Mouse (Mus musculus): Measurements from ENCODE around the gene Trpc5. TPM values are rescaled to one million over a fixed set of nuclear protein-coding genes. Genes with fewer than 3 reads are reported as not detected.
A peak's percentile ranks its signal among the peaks of the same experiment; 100 is the strongest.

Trpc5 gene
- 2.6 and 3.4 TPM in 2 replicates for polyA plus RNA-seq (2015; fragmentation: Nextera tagmentation; extraction: Ambion mirVana)

DNA sequence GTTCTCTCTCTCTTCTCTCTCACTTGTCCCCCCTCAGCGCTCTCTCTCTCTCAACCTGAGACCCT is at the start of gene Trpc5:
Gene Trpc5, minus strand, starts transcription at position 39 of the 65 bp plus-strand sequence.
- Histone ChIP-seq H3K4me2 (ENCODE audit: low read length) (peak within 1 kb of the TSS; percentile 69), H3K9ac (ENCODE audit: low read depth, low read length) (peak within 1 kb of the TSS; percentile 64), H3K27ac (ENCODE audit: low read length) (no peak within 1 kb of the TSS), H3K27me3 (ENCODE audit: control insufficient read depth, insufficient read depth, low read depth, low read length) (peaks cover 4% of the 10 kb centered on the region), H3K9me3 (replicated peaks; ENCODE audit: control insufficient read depth, low read length, poor library complexity, severe bottlenecking) (no peaks in the 10 kb centered on the region), H3K4me3 (ENCODE audit: low read depth, low read length) (peak within 1 kb of the TSS; percentile 45), H3K36me3 (ENCODE audit: control insufficient read depth, insufficient read depth, low read length) (no peaks in the 10 kb centered on the region), H3K4me1 (ENCODE audit: control insufficient read depth, insufficient read depth, low read length) (no peaks in the 10 kb centered on the region)
- WGBS = 40% methylated on average over 1 of the region's 1 CpGs
- ATAC-seq = no peak

DNA sequence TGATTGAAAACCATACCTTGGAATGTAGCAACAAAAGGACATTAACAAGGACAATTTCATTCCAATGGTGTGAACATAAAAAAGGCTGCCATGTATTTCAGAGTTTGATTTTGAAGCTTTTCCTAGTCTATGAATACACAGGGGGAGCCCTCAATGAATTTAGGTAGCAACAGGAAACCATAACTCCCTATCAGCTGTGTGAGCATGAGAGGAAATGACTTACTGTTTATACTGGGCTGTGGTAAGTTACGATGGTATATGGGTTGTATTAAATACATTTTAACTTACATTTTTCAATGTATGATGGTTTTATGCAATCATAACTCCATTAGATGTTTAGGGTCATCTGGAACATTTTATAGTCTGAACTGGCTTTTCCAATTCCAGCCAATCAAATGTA is 28.4 kb upstream of the Trpc5 start:
- Histone ChIP-seq H3K4me2 (ENCODE audit: low read length) (no peak overlapping the region), H3K36me3 (ENCODE audit: control insufficient read depth, insufficient read depth, low read length) (no peaks in the 10 kb centered on the region), H3K27ac (ENCODE audit: low read length) (no peak overlapping the region), H3K9ac (ENCODE audit: low read depth, low read length) (no peak overlapping the region), H3K9me3 (replicated peaks; ENCODE audit: control insufficient read depth, low read length, poor library complexity, severe bottlenecking) (no peaks in the 10 kb centered on the region), H3K4me1 (ENCODE audit: control insufficient read depth, insufficient read depth, low read length) (no peaks in the 10 kb centered on the region), H3K4me3 (ENCODE audit: low read depth, low read length) (no peak overlapping the region), H3K27me3 (ENCODE audit: control insufficient read depth, insufficient read depth, low read depth, low read length) (no peaks in the 10 kb centered on the region)
- WGBS = 90% methylated on average over 1 of the region's 1 CpGs
- ATAC-seq = no peak

DNA sequence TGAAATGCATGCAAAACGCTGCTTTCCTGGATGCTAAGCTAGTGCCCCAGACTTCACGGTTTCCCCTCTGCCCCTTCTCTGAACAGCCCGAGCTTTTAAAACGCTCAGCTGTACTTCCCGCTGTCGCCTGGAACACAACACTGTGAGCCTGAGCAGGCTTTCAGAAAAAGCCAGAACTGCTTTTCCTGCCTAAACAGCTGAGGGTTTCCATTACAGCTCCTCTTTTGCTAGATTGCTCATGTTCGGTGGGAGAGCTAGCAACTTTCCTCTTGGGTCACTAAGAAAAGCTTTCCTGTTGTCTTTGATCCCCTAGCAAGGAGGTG is 1.8 kb upstream of the Trpc5 start:
- Histone ChIP-seq H3K4me1 (ENCODE audit: control insufficient read depth, insufficient read depth, low read length) (no peaks in the 10 kb centered on the region), H3K9ac (ENCODE audit: low read depth, low read length) (no peak overlapping the region), H3K27me3 (ENCODE audit: control insufficient read depth, insufficient read depth, low read depth, low read length) (peaks cover 4% of the 10 kb centered on the region), H3K4me2 (ENCODE audit: low read length) (peak overlapping the region; percentile 69), H3K27ac (ENCODE audit: low read length) (no peak overlapping the region), H3K36me3 (ENCODE audit: control insufficient read depth, insufficient read depth, low read length) (no peaks in the 10 kb centered on the region), H3K4me3 (ENCODE audit: low read depth, low read length) (peak overlapping the region; percentile 45), H3K9me3 (replicated peaks; ENCODE audit: control insufficient read depth, low read length, poor library complexity, severe bottlenecking) (no peaks in the 10 kb centered on the region)
- WGBS = 8% methylated on average over 7 of the region's 7 CpGs
- peak; percentile 50 for ATAC-seq

DNA sequence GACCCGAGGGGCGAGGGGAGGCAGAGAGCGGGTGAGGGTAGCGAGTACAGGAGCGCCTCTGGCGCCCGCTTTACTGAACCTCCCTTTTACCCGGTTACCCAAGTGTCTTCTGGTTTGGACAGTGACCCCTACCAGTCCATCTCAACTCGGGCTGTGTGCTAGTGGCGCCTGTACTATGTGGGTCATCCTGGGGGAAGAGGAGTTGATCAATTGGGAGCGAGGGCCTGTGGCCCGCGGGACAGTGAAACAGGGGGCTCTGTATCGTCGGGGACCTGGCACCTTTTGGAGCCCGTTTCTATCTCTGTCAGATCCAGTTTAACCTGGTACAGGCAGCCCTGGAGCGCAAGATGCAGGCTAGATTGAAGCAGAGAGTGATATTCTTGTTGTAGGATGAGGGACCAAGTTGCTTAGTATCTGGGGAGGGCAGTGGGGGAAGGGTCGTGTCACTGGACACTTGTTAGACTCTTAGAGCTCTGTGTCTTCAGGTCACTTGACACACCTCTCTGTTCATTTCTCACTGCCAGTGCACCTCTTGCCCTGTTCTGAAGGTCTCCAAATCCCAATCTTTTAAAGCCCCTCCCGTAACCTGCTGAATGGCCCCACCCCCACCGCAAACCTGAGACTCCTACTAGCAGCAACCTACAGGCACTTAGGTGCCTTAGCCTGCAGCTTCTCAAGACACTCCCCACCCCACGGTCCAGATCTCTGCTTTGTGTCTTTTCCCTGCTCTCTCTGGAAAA is 1.3 kb upstream of the Trpc5 start:
- 23% methylated on average over 18 of the region's 21 CpGs for WGBS
- Histone ChIP-seq H3K36me3 (ENCODE audit: control insufficient read depth, insufficient read depth, low read length) (no peaks in the 10 kb centered on the region), H3K4me3 (ENCODE audit: low read depth, low read length) (peak overlapping the region; percentile 45), H3K4me1 (ENCODE audit: control insufficient read depth, insufficient read depth, low read length) (no peaks in the 10 kb centered on the region), H3K27ac (ENCODE audit: low read length) (no peak overlapping the region), H3K27me3 (ENCODE audit: control insufficient read depth, insufficient read depth, low read depth, low read length) (peaks cover 4% of the 10 kb centered on the region), H3K4me2 (ENCODE audit: low read length) (peak overlapping the region; percentile 69), H3K9ac (ENCODE audit: low read depth, low read length) (peak overlapping the region; percentile 64), H3K9me3 (replicated peaks; ENCODE audit: control insufficient read depth, low read length, poor library complexity, severe bottlenecking) (no peaks in the 10 kb centered on the region)
- ATAC-seq = peak; percentile 83

DNA sequence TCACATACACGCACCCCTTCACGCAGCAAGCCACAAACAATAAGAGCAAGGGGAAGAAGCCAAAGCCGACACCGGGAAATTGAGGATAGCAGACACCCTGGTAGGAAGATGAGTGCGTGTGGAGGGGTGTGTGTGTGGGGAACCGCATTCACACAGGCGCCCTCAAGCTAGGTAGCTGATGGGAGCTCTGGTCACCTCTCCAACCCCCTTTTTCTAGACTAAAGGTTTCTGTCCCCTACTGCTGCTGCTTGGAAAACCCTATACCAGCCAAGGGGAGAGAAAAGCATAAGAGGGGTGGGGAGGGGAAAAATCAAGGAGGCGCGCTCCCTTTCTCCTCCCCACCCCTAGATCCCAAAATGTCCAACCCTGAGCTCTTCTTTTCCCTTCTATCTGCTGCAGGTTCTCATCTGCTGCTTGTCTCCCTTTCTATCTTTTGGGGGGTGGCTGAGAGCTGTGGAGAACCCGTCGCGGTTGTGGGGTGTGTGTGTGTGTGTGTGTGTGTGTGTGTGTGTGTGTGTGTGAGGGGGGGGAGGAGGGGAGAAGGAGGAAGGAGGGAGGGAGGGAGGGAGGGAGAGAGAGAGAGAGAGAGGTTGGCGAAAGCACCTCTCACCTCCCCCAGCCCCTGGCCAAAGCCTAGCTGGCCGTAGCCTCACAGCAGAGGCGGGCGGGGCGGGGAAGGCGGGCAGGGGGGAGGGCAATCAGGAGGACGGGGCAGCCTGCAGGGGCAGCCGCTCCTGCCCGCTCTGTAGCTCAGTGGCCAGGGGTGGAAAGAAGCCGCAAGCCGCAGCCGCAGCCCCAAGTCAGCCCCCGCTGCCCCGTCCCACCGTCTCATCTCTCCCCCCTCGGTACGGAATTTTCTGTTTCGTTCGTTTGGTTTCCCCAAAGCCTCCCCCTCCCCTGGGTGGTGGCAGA is 483 bp upstream of the Trpc5 start, which contains the start of gene Rtl4:
Gene Rtl4, plus strand, starts transcription at position 701 of the 912 bp plus-strand sequence.
- H3K9me3 ChIP-seq (replicated peaks; ENCODE audit: control insufficient read depth, low read length, poor library complexity, severe bottlenecking) = no peaks in the 10 kb centered on the region
- H3K9ac ChIP-seq (ENCODE audit: low read depth, low read length) = peak within 1 kb of the TSS; percentile 64
- H3K27ac ChIP-seq (ENCODE audit: low read length) = no peak within 1 kb of the TSS
- WGBS = 21% methylated on average over 15 of the region's 31 CpGs
- peaks cover 4% of the 10 kb centered on the region for H3K27me3 ChIP-seq (ENCODE audit: control insufficient read depth, insufficient read depth, low read depth, low read length)
- peak; percentile 83 for ATAC-seq
- H3K36me3 ChIP-seq (ENCODE audit: control insufficient read depth, insufficient read depth, low read length) = no peaks in the 10 kb centered on the region
- H3K4me3 ChIP-seq (ENCODE audit: low read depth, low read length) = peak within 1 kb of the TSS; percentile 45
- no peaks in the 10 kb centered on the region for H3K4me1 ChIP-seq (ENCODE audit: control insufficient read depth, insufficient read depth, low read length)
- peak within 1 kb of the TSS; percentile 69 for H3K4me2 ChIP-seq (ENCODE audit: low read length)

DNA sequence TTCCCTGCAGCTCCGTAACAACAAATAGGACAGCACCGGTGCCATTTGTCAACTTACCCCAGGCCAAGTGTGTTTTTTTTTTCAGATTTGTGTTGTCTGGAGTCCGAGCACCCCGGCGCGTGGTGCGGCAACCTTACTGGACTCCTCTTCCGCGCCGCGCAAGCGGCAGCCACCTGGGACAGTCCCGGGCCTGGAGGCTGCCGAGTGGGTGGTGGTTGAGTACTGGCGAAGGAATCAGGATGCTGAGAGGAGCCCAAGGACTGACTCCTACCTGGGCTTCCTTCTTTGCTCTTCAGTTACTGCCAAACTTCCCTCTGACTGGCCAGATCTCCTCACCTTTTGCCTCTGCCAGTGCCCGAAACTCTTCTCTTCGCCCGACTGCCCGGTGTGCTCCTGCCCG is 238 bp downstream of the Trpc5 start:
- Histone ChIP-seq H3K27me3 (ENCODE audit: control insufficient read depth, insufficient read depth, low read depth, low read length) (peaks cover 4% of the 10 kb centered on the region), H3K4me1 (ENCODE audit: control insufficient read depth, insufficient read depth, low read length) (no peaks in the 10 kb centered on the region), H3K36me3 (ENCODE audit: control insufficient read depth, insufficient read depth, low read length) (no peaks in the 10 kb centered on the region), H3K4me3 (ENCODE audit: low read depth, low read length) (peak overlapping the region; percentile 45), H3K9ac (ENCODE audit: low read depth, low read length) (peak overlapping the region; percentile 64; the same call in 1 of the 2 replicates), H3K9me3 (replicated peaks; ENCODE audit: control insufficient read depth, low read length, poor library complexity, severe bottlenecking) (no peaks in the 10 kb centered on the region), H3K4me2 (ENCODE audit: low read length) (peak overlapping the region; percentile 69), H3K27ac (ENCODE audit: low read length) (no peak overlapping the region)
- WGBS = 25% methylated on average over 20 of the region's 20 CpGs
- ATAC-seq = peak; percentile 27; the same call in 1 of the 2 replicates

DNA sequence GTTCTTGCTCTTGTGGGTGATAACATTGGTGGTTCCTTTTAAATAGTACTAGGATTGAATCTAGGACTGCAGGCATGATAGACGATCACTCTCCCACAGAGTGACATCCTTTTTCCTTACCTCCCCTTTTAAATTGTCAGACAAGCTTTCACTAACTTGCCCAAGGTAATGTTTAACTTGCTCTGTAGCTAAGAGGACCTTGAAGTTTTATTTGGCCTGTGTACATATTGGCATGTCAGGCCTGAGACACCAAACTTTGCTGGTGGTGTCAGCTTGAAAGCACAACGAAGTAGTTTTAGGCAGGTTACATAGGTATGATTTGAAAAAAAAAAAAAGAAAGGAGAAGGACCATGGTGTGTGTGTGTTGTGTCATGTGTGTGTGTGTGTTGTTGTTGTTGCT is 35.8 kb downstream of the Trpc5 start:
- no peaks in the 10 kb centered on the region for H3K9me3 ChIP-seq (replicated peaks; ENCODE audit: control insufficient read depth, low read length, poor library complexity, severe bottlenecking)
- no peak overlapping the region for H3K27ac ChIP-seq (ENCODE audit: low read length)
- no peak overlapping the region for H3K9ac ChIP-seq (ENCODE audit: low read depth, low read length)
- no peaks in the 10 kb centered on the region for H3K4me1 ChIP-seq (ENCODE audit: control insufficient read depth, insufficient read depth, low read length)
- no peak overlapping the region for H3K4me3 ChIP-seq (ENCODE audit: low read depth, low read length)
- H3K4me2 ChIP-seq (ENCODE audit: low read length) = no peak overlapping the region
- WGBS = 86% methylated on average over 2 of the region's 2 CpGs
- no peak for ATAC-seq
- no peaks in the 10 kb centered on the region for H3K27me3 ChIP-seq (ENCODE audit: control insufficient read depth, insufficient read depth, low read depth, low read length)
- no peaks in the 10 kb centered on the region for H3K36me3 ChIP-seq (ENCODE audit: control insufficient read depth, insufficient read depth, low read length)

DNA sequence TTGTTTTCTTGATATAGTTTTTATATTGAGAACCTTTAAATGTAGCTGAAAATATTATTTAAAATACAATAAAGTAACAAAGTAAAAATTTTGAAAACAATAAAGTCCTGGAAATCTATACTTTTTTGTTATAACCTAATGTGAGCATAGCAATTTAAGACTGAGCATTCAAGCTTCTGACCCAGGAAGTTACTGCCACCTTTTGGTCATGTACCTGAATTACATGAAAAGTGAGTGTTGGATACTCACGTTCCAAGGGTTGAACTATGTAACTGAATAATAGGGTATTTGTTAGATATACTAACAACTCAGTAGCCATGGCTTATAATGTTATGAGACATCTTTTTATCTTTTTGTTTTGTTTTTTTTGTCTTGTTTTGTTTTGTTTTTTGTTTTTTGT is 42.6 kb downstream of the Trpc5 start:
- H3K27ac ChIP-seq (ENCODE audit: low read length) = no peak overlapping the region
- no peak overlapping the region for H3K4me2 ChIP-seq (ENCODE audit: low read length)
- no peak overlapping the region for H3K4me3 ChIP-seq (ENCODE audit: low read depth, low read length)
- H3K27me3 ChIP-seq (ENCODE audit: control insufficient read depth, insufficient read depth, low read depth, low read length) = no peaks in the 10 kb centered on the region
- H3K9me3 ChIP-seq (replicated peaks; ENCODE audit: control insufficient read depth, low read length, poor library complexity, severe bottlenecking) = no peaks in the 10 kb centered on the region
- ATAC-seq = no peak
- 32% methylated on average over 1 of the region's 1 CpGs for WGBS
- no peaks in the 10 kb centered on the region for H3K36me3 ChIP-seq (ENCODE audit: control insufficient read depth, insufficient read depth, low read length)
- no peak overlapping the region for H3K9ac ChIP-seq (ENCODE audit: low read depth, low read length)
- no peaks in the 10 kb centered on the region for H3K4me1 ChIP-seq (ENCODE audit: control insufficient read depth, insufficient read depth, low read length)

DNA sequence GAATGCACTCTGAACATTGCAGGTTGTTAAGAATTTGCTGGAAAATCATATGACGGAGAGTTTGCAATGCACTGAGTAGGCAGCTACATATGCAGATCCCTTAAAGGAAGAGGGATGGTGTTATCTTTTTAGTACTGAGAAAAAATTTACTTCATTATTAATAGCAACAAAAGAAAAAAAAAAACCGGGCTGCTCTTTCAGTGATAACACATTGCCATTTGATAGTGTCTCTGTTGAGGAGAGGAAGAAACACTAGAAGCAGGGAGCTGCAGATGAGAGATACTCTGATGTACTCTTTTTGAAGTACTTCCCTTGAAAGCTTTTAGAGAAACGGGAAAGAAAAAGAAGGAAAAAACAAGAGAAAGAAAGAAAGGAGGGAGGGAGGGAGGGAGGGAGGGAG is 43.2 kb downstream of the Trpc5 start:
- WGBS = 61% methylated on average over 2 of the region's 3 CpGs

More for the DNA sequence above, 43.2 kb downstream of the Trpc5 start:
- Histone ChIP-seq H3K27ac (ENCODE audit: low read length) (no peak overlapping the region), H3K4me2 (ENCODE audit: low read length) (no peak overlapping the region), H3K4me1 (ENCODE audit: control insufficient read depth, insufficient read depth, low read length) (no peaks in the 10 kb centered on the region), H3K27me3 (ENCODE audit: control insufficient read depth, insufficient read depth, low read depth, low read length) (no peaks in the 10 kb centered on the region), H3K4me3 (ENCODE audit: low read depth, low read length) (no peak overlapping the region), H3K9ac (ENCODE audit: low read depth, low read length) (no peak overlapping the region), H3K9me3 (replicated peaks; ENCODE audit: control insufficient read depth, low read length, poor library complexity, severe bottlenecking) (no peaks in the 10 kb centered on the region), H3K36me3 (ENCODE audit: control insufficient read depth, insufficient read depth, low read length) (no peaks in the 10 kb centered on the region)
- ATAC-seq = no peak
